Mouse (Mus musculus) thymus, postnatal 14 days (tissue): ENCODE results near the gene Tcf7l1.
A peak's percentile ranks its signal among the peaks of the same experiment; 100 is the strongest.

Experiments used
- DNase-seq: peaks from one replicate; pipeline ENCODE4 v3.0.0; 2021

Tcf7l1 gene

DNA sequence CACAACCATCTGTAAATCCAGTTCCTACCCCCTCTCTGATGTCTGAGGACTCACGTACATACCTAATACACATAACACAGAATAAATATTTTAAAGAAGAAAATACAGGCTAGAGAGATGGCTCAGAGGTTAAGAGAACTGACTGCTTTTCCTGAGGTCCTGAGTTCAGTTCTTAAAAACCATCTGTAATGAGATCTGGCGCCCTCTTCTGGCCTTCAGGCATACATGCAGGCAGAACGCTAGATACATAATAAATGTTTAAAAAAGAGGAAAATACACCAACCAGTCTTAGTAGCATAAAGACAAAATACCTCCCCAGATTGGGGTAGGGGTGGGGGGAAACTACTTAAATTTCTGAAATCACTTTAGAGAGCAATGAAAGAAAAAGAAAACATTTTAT is 131.0 kb downstream of the Tcf7l1 start:
- DNase-seq: peak; percentile 37

DNA sequence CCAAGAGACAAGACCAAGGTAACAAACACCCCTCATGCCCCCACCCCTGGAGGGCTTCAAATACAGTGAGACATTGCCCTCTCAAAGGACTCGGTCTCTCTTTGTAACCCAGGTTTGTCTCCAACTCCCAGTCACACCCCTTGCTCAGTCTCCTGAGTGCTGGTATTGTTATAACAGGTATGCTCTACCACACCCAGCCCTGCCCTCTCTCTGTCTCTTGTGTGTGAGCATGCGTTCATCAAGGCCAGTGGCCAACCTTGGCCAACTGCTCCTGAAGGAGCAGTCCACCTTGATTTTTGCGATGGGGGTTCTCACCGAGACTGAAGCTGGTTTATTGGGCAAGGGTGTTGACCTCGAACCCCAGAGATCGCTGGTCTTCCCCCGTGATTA is 133.0 kb downstream of the Tcf7l1 start:
- no peak for DNase-seq

DNA sequence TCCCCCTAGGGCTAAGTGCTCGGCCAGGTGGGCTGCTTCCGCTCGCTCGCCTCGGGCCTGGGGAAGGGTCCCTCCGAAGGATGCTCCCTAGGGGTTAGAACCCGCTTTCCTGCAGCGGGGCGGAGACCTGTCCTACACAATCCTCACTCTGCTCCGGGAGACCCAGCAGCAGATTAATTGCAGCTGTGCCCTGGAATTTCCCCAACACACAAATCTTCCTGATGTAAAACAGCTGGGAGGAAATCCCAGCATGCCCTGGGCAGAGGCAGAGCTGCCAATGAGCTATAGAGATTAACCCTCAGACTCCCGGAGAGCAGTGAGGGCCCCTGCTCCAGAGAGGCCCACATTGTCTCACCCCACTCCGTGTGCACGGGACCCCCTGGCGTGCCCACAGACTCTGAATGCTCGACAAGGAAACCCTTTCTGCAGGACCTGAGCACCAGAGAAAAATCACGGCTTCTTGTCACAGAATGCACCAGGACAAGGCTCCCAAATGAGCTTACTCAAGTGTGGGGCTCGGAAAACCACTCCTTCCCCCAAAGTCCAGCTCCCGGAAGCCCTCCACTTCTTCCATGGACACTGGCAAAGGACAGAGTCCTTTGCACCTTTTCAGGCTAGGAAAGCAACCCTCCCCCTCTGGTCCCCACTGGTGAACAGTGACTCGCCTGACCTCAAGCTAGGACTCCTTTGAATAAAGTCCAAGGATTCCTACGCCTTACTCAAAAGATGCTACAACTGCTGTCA is 133.6 kb downstream of the Tcf7l1 start:
- peak; percentile 29 for DNase-seq

DNA sequence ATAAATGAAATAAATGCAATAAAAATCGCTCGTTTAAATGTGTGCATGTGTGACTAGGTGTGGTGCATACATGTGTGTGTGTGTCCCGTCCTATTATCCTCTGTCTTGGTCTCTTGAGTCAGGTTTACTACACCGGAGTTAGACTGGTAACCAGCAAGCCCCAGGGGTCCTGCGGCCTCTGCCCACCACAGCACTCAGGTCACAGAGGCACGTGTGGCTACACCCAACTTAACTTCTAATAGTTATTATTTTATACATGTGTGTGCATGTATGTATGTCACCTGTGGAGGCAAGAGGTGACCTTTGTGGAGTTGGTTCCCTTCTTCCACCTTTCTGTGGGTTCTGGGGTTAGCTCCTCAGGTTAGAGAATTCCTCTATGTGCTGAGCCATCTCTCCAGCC is 134.7 kb downstream of the Tcf7l1 start:
- DNase-seq: no peak

DNA sequence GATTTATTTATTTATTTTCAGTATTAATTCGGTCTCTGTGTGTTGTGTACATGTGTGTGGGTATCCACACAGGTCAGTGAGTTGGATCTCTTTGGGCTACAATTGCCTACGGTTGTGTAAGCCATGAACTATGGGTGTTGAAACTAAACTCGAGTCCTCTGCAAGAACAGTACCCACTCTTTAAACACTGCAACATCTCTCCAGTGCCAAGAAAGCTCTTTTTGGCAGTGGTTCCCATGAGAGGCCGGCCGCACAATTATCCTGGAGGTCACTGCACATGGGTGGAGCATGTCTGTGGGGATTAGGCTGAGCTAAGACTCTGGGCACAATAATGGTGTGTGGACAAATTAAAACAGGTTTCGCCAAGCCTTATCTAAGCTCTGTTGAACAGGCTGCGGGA is 135.6 kb downstream of the Tcf7l1 start:
- no peak for DNase-seq

DNA sequence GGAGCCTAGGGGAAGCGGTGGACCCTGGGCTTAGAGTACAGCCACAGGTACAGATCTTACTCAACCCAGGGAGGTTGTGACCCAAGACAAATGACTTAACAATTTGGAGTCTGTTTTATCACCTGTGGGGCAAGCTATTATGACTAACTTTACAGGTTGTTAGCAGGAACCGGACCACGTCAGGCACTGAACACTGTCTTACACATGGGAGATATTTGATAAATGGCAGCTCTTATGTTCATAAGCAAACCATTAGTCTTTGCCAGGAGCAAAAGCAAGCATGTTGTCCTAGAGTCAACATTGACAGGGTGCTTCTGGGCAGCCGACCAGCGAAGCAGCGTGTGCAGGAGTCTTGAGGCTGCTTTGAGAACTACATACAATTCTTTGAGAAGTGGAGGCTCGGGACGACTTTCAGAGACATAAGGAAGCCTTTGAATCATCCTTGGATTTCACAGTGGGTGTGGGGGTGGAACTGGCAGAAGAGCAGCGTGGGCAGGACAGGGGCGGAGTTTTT is 138.7 kb downstream of the Tcf7l1 start:
- no peak for DNase-seq

DNA sequence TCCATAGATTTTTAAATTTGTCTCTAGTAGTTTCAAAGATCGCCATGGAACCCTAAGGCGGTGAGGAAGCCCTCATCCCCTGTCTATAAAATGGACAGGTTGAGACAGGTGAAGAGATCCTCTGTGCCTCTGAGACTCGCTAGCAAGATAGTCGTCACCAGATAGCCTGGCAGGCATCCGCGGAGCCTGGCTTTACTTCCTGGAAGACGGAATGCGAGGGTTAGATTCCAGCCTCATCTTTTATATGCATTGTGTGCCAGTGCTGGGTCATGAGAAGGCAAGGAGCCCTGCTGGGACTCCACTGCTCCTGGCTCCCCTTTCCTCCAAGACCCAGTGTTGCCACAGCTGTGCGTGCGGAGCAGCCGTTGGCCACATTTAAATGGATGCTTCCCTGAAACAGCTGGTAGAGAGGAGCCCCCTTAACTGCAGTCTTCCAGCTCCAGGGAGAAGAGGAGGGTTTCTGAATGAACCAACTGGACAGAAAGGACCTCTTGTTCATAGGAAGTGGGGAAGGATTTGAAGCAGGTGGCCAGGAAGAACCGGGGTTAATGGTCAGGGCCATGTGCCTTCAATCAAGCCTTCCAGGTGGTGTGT is 141.0 kb downstream of the Tcf7l1 start:
- no peak for DNase-seq

DNA sequence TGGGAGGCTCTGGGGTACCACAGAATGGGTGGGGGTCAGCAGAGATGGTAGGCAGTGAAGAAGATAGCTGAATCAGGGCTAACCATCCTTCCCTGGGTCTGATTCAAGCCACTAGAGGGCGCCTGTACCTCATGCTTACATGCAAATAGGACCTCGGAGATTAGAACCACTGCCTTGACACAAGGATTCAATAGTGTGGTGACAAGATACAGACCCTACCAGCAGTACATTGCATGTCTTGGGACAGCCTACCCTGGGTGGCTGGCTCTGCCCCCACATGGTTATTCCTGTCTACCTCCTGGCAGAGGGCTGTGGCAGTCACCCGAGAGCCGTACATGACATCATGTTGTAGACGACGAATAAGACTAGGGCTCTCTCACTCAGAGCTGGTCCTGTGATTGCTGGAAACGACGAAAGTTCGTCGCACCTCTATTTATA is 141.7 kb downstream of the Tcf7l1 start:
- peak; percentile 73 for DNase-seq

DNA sequence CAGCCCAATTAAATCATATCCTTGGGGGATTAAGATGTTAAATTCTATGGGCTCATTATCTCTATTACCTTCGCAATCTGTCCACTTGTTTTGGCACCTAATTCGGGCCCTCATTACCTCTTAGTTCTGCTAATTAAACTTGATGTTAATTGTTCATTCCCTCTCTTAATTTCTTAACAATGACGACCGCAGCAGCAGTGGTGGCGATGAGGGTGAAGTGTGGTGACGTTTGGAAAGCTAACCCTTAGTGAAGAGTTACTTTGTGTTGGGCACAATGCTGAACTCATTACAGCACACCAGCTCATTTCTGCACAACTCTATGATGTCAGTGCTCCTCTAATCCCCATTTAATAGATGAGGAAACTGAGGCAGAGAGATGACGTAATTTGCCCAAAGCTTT is 143.7 kb downstream of the Tcf7l1 start:
- DNase-seq: no peak

DNA sequence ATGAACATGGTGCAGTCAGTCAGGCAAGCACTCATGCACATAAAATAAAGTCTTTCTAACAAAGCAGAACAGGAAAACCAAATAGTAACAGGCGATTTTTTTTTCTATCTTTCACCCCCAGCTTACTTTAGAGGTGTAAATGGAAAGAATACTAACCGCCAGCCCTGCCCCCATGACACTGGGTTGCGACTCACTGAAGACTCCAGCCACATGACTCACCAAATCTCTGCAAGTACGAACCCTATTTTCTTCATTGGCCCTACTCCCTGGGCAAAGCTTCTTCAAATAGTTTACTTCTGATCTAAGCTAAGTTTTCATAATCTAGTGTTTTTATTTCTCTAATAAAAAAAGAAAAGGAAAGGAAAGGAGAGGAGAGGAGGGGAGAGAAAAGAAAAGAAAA is 144.5 kb downstream of the Tcf7l1 start:
- DNase-seq: peak; percentile 34

DNA sequence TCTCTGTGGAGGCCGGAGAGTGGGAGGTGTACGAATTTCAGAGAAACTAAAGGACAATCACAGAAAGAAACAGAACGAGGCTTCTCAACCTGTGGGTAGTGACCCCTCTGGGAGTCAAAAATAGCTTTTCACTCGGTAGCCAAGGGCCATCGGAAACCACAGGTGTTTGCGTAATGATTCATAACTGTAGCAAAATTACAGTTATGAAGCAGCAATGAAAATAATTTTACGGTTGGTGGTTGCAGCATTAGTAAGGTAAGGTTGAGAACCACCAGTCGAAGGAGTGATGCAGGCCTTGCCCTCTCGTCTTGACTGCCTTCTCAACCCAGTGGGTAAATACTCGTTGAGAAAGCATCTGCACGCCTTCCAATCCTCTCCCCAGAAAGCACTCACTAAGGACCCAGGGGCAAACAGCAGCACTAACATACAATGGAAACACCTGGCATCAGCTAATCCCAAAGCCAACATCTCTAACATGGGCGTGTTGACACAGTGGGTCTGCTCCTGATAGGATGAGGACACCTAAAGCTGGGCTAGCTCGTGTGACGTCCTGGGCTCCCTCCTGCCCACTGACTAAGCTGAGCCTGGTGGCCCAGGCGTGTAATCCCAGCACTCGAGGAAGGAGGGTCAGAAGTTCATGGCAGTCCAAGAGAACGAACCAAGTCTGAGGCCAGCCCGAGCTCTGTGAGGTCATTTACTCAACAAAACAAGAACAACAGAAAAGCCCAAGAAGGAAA is 147.7 kb downstream of the Tcf7l1 start:
- DNase-seq: no peak

DNA sequence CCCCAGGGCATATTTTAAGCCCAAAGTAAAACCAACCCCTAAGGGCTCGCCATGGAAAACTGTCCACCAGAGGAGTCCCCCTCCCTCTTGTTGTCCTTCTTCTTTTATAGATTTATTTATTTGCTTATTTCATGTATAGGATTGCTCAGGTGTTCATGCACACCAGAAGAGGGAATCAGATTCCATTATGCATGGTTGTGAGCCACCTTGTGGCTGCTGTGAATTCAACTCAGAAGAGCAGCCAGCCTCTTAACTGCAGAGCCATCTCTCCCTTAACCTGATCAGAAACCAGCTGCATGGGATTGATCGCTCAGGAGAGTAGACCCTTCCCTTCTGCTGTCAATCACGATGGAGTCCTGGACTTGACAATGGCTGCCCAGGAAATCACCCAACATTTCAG is 152.1 kb downstream of the Tcf7l1 start:
- peak; percentile 30 for DNase-seq

DNA sequence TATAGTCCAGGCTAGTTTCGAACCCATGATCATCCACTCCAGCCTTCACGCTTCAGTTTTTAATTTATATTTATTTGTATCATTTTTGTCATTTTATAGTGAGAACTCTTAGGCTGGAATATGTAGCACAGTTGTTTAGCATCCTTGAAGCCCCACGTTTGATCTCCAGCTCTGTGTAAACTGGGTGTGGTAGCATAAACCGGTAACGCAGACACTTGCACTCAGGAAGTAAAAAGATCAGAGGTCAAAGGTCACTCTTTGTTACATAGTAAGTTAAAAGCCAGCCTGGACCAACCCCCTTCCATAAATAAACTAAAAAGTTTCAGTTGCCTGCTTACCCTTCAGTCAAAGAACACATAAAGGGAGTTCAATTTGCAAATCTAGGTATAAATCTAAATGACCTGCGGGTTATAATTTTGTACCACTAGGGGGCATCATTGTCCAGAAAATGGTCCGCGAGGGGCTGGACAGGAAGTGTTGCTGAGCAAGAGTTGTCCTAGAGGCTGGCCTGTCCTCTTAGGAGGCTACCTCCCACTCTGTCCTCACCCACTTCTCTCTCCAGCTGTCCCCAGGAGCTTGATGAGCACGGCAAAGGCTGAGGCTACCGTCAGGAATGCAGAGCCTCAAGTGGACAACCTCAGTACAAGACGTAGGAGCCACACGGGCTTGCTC is 153.2 kb downstream of the Tcf7l1 start:
- DNase-seq: peak; percentile 50

DNA sequence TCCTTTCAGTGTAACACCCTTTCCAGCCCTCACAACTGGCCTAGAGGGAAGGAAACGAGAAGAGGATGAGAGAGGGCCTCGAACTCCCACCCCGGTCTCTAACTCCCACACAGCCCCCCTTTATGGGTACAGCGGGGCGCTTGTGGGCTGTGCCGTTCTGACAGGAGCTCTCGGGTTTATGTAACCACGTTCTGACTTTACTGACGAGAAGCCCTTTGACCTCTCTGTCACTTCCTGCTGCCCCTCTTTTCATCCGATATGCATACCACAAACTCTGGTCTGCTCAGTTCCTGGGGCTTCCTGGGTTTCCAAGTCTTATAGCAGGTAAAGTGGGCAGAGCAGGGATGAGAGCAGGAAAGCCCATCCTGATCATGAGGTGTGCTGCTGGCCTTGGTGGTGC is 154.7 kb downstream of the Tcf7l1 start:
- peak; percentile 53 for DNase-seq

DNA sequence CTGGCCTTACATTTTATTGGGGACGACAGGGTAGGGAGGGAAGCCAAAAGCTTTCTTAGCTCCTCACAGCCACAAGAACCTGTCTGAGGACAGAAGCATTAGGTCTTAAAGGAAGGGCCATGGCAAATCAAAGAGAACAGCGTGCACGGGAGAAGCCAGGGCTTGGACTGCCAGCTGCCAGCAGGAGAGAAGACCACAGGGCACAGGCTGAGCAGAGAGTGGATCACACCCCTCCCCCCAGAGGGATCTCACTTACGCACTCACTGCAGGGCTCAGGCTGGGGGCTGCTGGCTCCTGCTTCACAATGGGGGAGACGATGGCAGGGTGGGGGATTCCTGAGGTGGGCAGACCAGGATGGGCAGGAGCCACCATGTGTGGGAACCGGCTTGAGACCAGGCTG is 157.4 kb downstream of the Tcf7l1 start:
- DNase-seq: no peak

DNA sequence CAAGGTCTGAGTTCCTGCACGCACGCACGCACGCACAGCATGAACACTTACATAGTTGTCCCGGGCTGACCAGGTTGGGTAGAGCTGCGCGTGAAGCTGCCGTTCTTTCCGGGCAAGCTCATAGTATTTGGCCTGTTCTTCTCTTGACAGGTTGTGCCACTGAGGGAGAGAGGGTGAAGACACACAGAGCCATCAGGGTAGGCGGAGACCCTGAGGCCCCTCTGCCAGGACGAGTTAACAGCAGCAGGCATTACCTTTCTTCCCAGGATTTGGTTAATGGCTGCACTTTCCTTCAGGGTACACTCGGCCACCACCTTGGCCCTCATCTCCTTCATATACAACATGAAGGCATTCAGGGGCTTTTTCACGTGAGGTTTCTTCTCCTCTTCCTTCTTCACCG is 158.1 kb downstream of the Tcf7l1 start:
- no peak for DNase-seq

DNA sequence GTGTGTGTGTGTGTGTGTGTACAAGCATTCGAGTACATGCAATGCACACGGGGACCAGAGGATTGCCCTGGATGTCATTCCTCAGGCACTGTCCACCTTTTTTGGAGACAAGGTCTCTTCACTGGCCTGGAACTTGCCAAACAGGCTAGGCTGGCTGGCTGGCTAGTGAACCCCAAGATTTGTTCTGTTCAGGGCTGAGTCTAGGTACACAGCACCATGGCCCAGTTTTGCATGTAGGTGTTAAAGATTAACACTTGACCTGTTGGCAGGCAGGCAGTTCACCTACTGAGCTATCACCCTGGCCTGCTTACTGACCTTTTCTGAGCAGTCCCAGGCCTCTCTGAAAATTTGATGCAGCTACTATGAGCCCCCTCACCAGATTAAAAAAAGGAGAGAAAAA is 158.7 kb downstream of the Tcf7l1 start:
- no peak for DNase-seq

DNA sequence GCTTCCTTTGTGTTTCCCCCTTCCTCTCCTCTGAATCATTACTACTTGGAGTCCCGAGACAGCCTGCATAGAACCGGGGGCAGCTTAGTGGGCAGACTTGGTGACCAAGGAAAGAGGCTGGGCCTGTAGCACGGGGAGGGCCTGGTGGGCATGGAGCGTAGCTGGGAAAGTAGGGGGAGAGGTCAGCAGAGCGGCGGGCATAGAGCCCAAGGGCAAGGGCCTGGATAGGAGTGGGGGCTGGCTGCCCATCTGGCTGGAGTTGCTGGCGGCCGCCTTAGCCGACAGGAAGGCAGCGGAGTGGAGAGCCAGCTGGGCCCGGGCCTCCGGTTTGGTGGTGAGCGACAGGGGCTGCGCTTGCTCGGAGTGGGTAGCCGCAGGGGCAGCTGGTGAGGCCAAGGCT is 161.8 kb downstream of the Tcf7l1 start:
- no peak for DNase-seq

DNA sequence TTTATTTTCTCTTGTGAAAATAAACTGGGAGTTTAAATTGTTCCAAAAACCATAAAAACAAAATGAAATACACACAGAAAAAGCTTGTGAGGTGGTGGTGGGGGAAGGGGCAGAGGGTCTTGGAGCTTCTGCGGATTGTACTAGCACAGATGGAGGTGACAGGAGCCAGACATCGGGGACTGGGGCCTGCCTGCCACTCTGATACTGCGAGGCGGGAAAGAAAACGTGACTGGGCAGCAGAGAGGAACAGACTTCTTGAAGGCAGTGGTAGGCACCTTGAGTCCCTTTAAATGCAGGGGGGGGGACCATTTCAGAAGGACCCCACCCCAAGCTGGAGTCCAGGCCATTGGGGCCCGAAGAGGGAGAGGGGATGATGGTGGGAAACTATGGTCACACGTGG is 162.7 kb downstream of the Tcf7l1 start:
- no peak for DNase-seq

DNA sequence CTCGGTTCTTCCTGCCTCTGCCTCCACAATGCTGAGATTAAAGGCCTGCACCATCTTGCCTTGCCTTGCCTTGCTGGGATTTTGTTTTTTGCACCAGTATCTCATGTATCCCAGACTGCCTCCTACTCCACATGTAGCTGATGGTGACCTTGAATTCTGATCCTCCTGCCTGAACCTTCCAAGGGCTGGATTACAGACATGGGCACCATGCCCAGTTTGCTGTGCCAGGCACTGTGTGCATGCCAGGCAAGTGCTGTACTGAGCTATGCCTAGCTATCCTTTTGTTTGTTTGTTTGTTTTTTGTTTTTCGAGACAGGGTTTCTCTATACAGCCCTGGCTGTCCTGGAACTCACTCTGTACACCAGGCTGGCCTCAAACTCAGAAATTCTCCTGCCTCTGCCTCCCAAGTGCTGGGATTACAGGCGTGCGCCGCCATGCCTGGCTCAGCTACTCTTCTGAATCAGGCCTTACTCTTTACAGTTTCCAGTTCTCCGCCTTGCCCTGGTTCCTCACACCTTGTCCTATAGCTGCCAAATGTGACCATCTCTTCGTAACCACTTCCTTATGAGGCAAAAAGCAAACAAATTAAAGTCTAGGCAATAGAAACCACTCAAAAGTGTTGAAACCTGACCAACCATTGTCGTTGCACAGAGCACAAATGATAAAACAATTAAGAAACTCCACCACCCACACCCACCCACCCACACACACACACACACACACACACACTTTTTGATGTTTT is 165.2 kb downstream of the Tcf7l1 start:
- no peak for DNase-seq

DNA sequence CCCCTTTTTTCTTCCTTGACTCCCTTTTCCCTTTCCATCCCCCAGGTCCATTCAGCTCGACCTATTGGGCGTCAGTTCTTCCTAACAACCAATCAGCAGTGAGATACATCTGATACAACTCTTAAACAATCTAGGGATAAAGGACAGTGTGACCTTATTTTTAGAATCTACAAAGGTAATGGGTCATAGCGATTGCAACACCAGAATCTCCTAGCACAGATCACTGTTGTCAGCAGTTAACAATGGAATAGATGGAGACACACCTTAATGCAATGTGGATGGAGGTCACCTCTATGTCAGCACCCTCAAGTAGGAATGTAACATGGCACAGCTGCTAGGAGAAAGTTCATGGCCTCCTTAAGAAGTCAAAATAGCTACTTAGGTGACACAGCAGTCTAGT is 166.1 kb downstream of the Tcf7l1 start:
- no peak for DNase-seq

DNA sequence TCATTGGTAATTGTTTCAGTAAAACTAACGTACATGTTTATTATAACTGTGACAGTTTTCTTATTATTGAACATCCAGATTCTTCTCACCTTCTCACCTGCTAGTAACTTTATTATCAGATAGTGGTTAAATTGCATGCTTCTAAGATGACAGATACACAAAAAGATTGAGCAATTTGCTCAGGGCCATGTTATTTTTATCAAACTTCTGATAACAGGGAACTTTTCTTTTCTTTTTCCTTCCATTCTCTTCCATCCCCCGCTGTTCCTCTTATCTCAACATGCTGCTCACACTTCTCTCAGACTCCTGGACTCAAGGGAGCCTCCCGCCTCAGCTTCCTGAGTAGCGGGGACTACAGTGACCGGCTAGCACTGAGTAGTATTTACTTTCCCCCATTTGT is 168.1 kb downstream of the Tcf7l1 start:
- DNase-seq: no peak
